Mouse (Mus musculus) megakaryocyte-erythroid progenitor cell, adult 5-6 weeks (primary cell): ENCODE data around the gene Ndufs1. TPM values are rescaled to one million over a fixed set of nuclear protein-coding genes. Genes with fewer than 3 reads are reported as not detected.

Experiments
- ATAC-seq: replicated peaks from 2 replicates; pipeline ENCODE4 v1.8.0; 2016; ENCODE audit warnings: mild to moderate bottlenecking, inconsistent platforms; ENCODE audit not compliant: severe bottlenecking, poor library complexity, low FRiP score, low TSS enrichment
- total RNA-seq, 2 experiments: library from RNA; stranded (forward) in 1 of 2; stranded (reverse) in 1 of 2; fragments of 200-1000, 215-1000 nt in 1 of 2; fragments of >200 nt in 1 of 2; fragmentation: Nextera tagmentation in 1 of 2; gene quantifications; 2 replicates each; pipeline ENCODE4 v1.2.3; 2014 to 2017

Gene Ndufs1
- total RNA-seq, 2 experiments from 2014 or later, result 151 to 242 TPM

DNA sequence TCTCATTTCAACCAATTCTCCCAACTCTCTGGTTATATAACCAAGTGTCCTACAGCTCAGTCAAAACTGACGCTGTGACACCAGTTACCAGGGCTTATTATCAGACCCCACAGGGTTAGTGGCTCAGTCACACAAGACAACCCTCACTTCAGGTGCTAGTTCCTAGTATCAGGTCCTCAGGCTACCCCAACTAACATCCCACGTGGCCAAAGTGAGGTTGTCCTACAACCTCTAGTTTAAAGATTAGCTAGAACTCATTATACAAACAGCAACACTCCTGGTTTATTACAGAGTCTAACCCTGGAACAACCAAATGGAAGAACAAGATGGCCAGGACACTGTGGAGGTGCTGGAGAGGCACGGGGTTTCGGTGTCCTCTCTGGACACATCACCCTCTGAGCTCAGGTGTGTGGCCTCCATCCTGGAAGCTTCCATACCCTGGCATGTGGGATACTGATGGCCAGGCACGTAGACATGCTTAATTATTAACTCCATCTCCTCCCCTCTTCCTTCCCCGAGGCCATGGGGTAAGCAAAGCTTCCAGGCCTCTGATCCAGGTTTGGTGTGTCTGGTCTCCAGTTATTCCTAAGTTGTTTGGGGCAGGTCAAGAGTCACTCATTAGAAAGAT, 52.7 kb downstream of the Ndufs1 start:
- ATAC-seq, result no peak

GRCm38 (mm10) chr1:63122005-63122404, 54.6 kb downstream of the Ndufs1 start:
- no peak for ATAC-seq

GRCm38 (mm10) chr1:63120382-63120781, 56.3 kb downstream of the Ndufs1 start:
- ATAC-seq, result no peak

GRCm38 (mm10) chr1:63119675-63120074, 57.0 kb downstream of the Ndufs1 start:
- ATAC-seq, result 0 out of 2 replicates have a peak, but pooled peaks have one; percentile 43

GRCm38 (mm10) chr1:63115540-63115939, 61.1 kb downstream of the Ndufs1 start:
- ATAC-seq, result no peak

- no peak for ATAC-seq
Measured at GRCm38 (mm10) chr1:63115096-63115495, 61.5 kb downstream of the Ndufs1 start.

GRCm38 (mm10) chr1:63114136-63114781, 62.4 kb downstream of the Ndufs1 start, which contains the start of gene Ino80d:
Gene Ino80d, minus strand, starts transcription at chr1:63114667.
- ATAC-seq, result peak; percentile 96

- no peak for ATAC-seq
Measured at GRCm38 (mm10) chr1:63113274-63114135, 63.1 kb downstream of the Ndufs1 start.

DNA sequence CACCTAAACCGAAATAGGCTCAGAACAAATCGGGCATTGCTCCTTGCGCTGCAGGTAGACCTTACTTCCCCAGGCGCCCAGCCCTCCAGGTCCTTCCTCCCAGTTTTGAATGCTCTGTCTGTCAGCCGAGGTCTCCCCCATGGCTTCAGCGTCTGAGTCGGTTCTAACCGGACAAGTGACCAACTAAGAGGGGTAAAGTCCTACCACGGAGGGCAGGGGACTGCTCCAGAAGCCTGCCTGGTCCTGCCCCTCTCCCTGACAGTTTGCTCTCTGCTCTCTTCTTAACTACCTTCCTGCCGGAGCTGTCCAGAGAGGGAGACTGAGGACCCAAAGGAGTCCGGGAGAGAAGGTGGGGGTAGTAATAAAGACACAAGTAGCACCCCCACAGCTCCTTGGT, 63.8 kb downstream of the Ndufs1 start:
- peak; percentile 24; the same call in 1 of the 2 replicates for ATAC-seq

DNA sequence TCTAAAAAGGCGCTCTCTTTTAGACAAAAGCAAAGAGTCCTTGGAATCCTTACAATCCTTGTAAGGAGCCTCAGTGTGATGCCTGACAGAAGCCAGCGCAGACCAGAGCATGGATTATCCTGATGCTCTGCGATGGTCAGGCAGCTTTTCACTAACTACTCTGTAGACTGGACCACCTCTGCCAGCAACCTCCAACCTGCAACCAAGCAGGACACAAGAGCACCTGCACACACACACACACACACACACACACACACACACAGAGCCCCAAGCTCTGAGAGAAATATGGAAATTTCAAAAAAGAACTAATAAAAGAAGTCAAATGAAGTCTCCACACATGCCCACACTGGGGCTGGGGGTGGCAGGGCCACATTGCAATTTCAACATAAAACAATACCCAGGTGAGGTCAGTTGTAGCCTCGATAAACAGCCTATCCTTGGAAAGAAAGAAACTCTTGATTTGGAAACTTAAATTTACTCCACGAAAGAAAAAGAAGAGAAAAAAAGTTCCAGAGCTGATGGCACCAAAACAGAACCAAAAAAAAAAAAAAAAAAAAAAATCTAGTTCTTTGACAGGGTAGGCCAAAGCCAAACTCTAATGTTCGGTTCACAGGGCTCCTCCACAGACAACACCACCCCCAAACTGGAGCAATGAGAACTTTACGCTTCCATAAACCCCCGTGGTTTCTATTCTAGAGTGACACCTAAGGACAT, 64.3 kb downstream of the Ndufs1 start:
- ATAC-seq, result no peak

- no peak for ATAC-seq
Measured at GRCm38 (mm10) chr1:63110536-63111285, 65.9 kb downstream of the Ndufs1 start.

DNA sequence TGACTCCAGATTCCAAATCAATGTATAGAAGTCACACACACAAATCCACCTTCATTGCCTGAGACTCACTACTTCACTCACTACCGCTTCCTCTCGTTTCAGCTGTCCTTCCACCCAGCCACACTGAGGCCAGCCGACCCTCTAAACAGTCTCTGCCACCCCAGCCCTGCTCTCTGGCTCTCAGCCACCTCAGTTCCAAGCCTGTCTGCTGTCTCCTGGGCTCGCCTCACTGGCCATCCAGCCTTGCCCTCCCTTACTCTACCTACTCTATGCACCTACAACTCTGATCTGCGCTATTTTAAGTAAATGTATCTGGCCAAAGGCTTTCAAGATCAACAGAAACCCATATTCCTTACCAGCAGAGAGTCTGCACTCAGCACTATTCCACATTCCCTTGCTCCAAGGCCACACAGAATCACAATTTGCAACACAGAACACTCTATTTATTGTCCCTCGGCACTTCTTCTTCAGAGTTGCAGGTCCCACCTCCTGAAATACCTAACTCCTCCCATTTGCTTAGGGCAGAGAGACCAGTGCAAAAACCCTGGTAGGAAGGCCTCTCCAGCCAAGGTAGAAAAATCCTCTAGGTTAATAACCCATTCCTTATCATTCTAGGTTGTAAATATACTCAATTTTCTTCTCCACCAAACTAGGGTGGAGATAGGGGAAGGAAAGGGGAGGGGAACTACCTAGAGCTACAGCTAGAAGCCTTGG, 68.9 kb downstream of the Ndufs1 start:
- ATAC-seq, result 0 out of 2 replicates have a peak, but pooled peaks have one; percentile 36

DNA sequence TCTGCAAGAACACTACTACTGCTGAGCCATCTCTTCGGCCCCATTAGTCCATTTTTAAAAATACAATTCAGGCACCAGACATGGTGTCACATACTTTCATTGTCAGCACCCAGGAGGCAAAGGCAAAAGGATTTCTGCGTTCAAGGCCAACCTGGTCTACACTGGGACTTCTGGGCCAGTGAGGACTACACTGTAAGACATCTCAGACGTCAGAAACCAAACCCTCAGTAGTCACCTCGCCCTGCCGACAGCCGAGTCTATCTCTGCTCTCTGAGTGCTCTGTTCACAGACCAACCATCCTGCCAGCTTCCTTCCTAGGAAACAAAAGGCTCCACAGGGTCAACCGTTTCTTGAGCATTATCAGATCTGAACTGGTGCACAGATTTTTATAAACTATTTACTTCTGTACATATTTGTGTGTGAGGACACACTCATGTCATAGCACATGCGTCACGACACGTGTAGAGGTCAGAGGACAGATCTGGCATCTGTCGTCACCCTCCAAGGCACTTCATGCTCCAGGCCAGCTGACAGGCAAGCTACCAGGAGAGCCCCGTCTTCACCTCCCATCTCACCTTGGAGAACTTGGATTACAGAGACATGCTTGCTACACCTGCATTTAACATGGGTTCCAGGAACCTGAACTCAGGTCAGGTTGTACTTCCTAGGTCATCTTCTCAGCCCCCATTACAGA, 73.7 kb downstream of the Ndufs1 start:
- ATAC-seq, result no peak

- no peak for ATAC-seq
Measured at GRCm38 (mm10) chr1:63100196-63100595, 76.4 kb downstream of the Ndufs1 start.

DNA sequence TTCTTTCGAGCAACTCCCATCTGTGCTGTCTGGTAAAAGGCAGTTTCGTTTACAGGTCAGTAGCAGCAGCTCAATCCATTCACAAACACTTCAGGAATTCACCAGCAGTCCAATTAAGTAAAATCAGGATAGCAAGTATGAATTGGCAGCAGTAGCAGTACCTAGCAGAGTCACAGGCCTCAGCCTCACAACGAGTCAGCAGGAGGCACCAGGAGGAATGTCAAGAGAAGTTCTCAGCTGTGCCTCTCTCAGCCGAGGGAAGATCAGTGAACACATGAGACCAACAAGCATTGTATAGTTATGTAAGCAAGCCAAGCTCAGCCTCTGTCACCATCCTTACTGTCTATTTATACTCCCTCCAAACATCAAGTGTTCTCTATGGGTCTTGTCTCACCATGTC, 77.8 kb downstream of the Ndufs1 start:
- ATAC-seq, result no peak

- no peak for ATAC-seq
Measured at GRCm38 (mm10) chr1:63096071-63096470, 80.6 kb downstream of the Ndufs1 start.
